Mouse (Mus musculus) lung, postnatal 4 days (tissue): ENCODE measurements around the gene Plppr3.
"Not testable (repeated sequence)": the region's sequence is repeated elsewhere in the genome, so short reads cannot be mapped to it uniquely, and the experiment has no call there.

ENCODE experiments used
- DNase-seq, 2 experiments: peaks; one replicate each; pipeline ENCODE4 v3.0.0; 2021

The Plppr3 gene

GRCm38 (mm10) chr10:79900951-79901410 is 26.5 kb upstream of the Plppr3 start:
- DNase-seq: no peak

GRCm38 (mm10) chr10:79897316-79898245 is 23.1 kb upstream of the Plppr3 start:
- DNase-seq: no peak

GRCm38 (mm10) chr10:79896814-79897213 is 22.4 kb upstream of the Plppr3 start:
- peak in 1 of 2 experiments; percentile 80 for DNase-seq

GRCm38 (mm10) chr10:79896306-79896705 is 21.9 kb upstream of the Plppr3 start:
- peak in 1 of 2 experiments; percentile 78 for DNase-seq

GRCm38 (mm10) chr10:79892451-79893118 is 18.2 kb upstream of the Plppr3 start:
- peak; percentile 81 to 88 for DNase-seq

DNA sequence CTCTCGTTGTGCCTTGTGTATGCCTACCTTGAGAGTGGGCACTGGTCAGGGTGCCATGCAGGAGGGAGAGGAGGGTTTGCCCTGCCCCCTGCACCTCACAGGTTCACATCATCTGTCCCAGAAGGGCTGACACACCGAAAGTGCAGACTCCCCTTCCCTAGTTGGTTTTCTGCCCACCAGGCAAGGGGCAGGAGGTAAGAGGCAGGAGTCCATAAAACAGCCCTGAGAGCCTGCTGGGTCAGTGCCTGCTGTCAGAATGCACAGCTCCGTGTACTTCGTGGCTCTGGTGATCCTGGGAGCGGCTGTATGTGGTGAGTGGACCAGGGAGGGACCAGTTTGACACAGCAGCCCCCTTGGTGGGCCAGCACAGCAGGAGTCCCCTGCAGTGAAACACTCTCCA is 16.2 kb upstream of the Plppr3 start, which contains the start of gene Cfd:
Cfd (plus strand) TSS at position 184 of the 400 bp plus-strand sequence.
- DNase-seq: no peak

GRCm38 (mm10) chr10:79889386-79889785 is 15.0 kb upstream of the Plppr3 start:
- DNase-seq: no peak

- DNase-seq: no peak
Observed at GRCm38 (mm10) chr10:79886611-79887010, 12.2 kb upstream of the Plppr3 start.

GRCm38 (mm10) chr10:79886054-79886453 is 11.6 kb upstream of the Plppr3 start, which contains the start of gene Elane:
Gene Elane, plus strand, starts transcription at chr10:79886247.
- no peak for DNase-seq

GRCm38 (mm10) chr10:79884938-79885337 is 10.5 kb upstream of the Plppr3 start:
- DNase-seq: not testable (repeated sequence)

GRCm38 (mm10) chr10:79884446-79884845 is 10.0 kb upstream of the Plppr3 start:
- DNase-seq: peak; percentile 54 to 81

- peak; percentile 80 to 87 for DNase-seq
Observed at GRCm38 (mm10) chr10:79883297-79884084, 9.1 kb upstream of the Plppr3 start.

GRCm38 (mm10) chr10:79881981-79882380 is 7.5 kb upstream of the Plppr3 start:
- DNase-seq: no peak

- DNase-seq: no peak
Observed at GRCm38 (mm10) chr10:79880721-79881120, 6.3 kb upstream of the Plppr3 start.

- DNase-seq: no peak
Observed at GRCm38 (mm10) chr10:79879527-79879926, 5.1 kb upstream of the Plppr3 start.

- DNase-seq: peak; percentile 61 to 69
Observed at GRCm38 (mm10) chr10:79877757-79878156, 3.3 kb upstream of the Plppr3 start.

GRCm38 (mm10) chr10:79877174-79877573 is 2.7 kb upstream of the Plppr3 start:
- no peak for DNase-seq

DNA sequence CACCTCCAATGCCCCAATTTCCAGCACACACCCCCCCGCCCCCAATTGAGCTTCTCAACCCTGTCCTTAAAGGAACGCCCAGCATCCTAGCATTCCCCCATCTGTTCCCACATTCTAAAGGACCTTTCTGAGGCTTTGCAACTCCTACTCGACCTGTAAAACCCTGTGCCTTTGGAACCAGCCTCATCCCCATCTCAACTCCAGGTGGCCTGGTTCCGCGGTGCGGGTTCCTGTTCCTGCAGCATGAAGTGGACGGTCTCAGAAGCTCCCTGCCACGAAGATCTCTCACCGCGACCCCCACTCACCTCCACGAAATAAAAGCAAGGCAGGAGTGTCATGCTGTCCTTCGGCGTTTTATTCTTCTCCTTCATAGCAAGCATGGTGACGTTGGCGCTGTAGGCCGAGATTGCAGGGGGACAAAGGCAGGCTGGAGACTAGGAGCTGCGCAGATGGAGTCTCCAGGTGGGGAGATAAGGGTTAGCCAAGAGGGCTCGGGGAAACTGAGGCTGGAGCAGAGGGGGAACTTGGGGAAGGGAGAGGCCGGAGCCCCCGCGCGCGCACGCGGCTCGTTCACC is 632 bp downstream of the Plppr3 start:
- no peak for DNase-seq

GRCm38 (mm10) chr10:79873313-79873712 is 1.1 kb downstream of the Plppr3 start:
- DNase-seq: no peak

GRCm38 (mm10) chr10:79872862-79873261 is 1.6 kb downstream of the Plppr3 start:
- DNase-seq: no peak

GRCm38 (mm10) chr10:79871845-79872244 is 2.6 kb downstream of the Plppr3 start:
- DNase-seq: no peak

- no peak for DNase-seq
Observed at GRCm38 (mm10) chr10:79866601-79867000, 7.8 kb downstream of the Plppr3 start.
